Mouse (Mus musculus) olfactory bulb, adult 2 months (tissue): ENCODE results near the gene Hck.

ENCODE experiments used
- CTCF ChIP-seq: fragments of 200-500 bp; IDR thresholded peaks from 2 replicates; pipeline ENCODE4 v1.5.1; 2012; ENCODE audit warnings: low read depth, mild to moderate bottlenecking, low read length, moderate library complexity; ENCODE audit not compliant: insufficient read depth
- POLR2A ChIP-seq: fragments of 200-500 bp; IDR thresholded peaks from 2 replicates; pipeline ENCODE4 v1.6.1; 2012; ENCODE audit warnings: mild to moderate bottlenecking, low read depth, low read length, moderate library complexity; ENCODE audit not compliant: insufficient read depth

- TF ChIP-seq POLR2A = no peak
- no peak for TF ChIP-seq CTCF
Measured at GRCm38 (mm10) chr2:153198485-153198884, 90.2 kb downstream of the Hck start.
